Mouse (Mus musculus): Measurements from ENCODE around the gene Ocln.
"Not testable (repeated sequence)": the region's sequence is repeated elsewhere in the genome, so short reads cannot be mapped to it uniquely, and the experiment has no call there.

Gene Ocln

DNA sequence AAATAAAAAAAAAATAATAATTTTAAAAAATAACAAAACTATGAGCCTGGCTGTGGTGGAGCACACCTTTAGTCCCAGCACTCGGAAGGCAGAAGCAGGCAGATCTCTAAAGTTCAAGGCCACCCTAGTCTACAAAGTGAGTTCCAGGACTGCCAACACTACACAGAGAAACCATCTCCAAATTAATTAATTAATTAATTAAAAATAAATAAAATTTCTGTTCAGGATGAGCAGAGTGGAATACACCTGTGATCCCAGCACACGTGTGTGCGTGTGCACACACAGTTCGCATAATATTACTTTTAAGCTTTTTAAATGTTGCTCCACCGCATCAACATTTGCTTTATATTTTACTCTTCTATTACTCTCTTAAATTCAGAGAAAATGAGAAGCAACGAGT, 60.9 kb downstream of the Ocln start:
- DNase-seq (ENCODE audit: low spot score): no peak

DNA sequence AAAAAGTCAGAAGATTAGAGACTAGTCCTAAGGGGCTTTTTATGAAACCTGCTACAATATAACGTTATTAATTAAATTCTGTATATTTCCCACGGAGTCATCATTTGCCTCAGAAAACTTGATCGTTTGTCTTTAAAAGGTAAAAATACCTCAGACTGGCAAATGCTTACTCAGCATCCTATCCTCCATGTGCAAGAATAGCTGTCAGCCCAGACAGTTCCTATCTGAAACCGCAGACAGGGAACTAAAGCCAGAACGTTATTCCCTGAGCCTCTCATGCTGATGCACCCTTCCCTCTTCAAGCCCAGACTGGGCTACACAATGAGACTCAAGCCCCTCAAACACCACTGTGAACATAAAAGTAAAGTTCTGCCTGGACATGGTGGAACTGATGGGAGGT, 62.1 kb downstream of the Ocln start:
- DNase-seq (ENCODE audit: low spot score): no peak

DNA sequence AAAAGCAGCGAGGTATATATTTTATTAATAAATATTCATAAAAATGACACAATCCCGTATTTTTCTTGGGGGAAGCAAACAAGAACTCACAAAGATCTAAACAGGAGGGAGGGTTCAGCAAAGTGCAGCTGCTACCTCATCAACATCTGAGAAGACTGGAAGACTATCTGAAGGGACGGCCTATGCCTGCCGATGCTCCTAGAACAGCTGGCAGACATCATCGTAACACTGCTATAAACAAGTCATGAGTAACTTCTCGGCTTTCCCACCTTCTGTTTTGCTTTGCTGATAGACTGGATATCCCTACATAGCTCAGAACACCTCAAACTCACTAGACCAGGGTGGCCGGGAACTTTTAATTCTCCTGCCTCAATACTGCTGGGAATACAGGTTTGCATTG, 68.9 kb downstream of the Ocln start:
- DNase-seq (ENCODE audit: low spot score): no peak

DNA sequence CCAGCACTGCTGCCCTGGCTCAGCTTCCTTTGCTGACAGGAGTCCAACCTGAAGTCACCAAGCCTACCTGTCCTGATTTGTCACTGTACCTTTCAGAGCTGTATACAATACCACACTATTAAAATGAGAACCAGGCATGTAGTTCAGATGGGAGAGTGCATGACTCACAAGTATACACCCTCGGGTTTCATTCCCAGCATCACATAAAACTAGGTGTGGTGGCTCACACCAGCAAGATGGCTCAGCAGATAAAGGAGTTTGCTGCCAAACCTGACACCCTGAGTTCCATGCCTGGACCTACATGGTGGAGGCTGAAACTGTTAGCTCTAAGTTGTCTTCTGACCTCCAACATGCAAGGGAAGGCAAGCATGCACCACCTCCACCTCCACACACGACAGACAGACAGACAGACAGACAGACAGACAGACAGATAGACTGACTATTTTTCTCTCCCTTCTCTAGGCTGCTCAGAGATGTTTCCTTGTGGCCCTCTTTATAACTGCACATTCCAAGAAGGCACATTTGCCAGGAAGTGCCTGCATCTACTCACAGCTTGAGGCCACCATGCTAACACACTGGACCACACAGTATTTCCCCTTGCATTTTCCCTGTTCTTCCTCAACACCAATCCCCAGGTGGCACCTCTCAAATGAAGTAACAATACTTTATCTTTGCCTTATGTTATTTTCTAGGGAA, 88.8 kb downstream of the Ocln start:
- DNase-seq (ENCODE audit: low spot score): no peak

DNA sequence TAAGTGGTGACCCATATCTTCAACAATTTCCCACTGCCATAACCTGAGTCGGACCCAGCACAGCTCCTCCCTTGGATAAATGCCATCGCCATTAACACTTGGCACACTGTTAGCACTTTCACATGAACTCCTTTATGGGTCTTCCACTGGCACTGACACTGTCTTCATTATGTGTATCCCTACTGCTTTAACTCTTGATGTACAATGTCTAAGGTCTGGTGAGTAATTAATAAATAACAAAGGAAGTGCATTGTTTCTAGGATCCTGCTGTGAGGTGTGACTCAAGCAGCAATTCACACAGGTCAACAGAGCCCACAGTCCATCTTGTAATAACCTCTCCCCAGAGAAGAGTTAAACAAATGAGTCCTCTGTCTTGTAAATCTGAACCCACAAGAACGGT, 91.2 kb downstream of the Ocln start:
- no peak for DNase-seq (ENCODE audit: low spot score)

DNA sequence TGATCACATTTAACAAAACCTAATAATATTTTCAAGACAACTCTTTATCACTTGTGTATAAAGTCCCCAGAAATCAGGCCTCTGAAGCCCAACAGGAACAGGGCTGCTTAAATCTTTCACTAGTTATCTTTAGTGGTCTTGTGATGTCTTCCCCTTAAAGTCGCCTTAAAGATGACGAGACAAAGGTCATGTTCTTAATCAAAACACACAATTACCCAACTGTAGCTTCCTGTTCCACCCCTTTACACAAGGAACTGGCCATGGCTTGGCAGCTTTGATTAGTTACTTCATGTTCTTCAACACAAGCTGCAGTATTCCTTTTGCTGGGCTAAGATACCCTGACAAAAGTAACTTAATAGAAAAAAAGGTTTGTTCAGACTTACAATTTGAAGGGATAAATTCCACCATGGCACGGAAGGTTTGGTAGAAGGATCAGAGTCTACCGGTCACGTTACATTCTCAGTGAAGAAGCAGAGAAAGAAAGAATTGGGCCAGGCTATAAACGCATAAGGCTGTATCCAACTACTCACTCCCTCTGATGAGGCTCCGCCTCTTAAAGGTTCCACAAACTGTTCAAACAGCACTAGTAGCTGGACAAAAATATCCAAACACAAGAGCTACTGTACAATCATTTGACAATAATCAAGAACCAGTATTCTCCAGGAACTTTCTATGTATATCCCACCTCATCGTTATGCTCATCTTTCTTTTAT, 99.9 kb downstream of the Ocln start, which contains the start of gene Naip1:
TSS of gene Naip1 (minus strand) at position 455 of the 713 bp plus-strand sequence.
- not testable (repeated sequence) for DNase-seq (ENCODE audit: low spot score)

DNA sequence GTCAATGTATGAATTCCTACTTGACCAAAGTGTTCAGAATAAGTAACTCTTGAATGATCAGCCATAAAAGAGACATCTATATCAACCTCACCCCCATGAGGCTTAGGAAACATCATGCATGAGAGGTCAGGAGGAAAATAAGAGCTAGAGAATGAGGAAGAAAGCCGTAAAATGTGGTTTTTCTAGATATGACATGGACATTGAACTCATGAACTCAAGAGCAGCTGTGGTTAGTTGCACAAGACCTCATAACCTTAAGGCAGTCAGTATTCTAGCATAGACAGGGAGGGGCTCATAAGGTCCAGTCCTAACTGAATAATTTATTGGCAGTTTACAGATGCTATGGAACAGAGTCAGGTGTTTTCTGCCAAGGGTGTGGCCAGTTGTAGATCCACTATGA, 103.0 kb downstream of the Ocln start:
- no peak for DNase-seq (ENCODE audit: low spot score)
